Mouse (Mus musculus) myocyte (in vitro differentiated cells): ENCODE measurements at regions not wholly inside any gene's neighbourhood (a gene's known extent, or its start where the extent isn't known, plus 50 kb on each side); places are given as distances from the start of the nearest gene placed in this dataset.

Source experiments
- H3K27me3 ChIP-seq: one replicate; pipeline ENCODE4 v1.6.1; 2011; ENCODE audit not compliant: control insufficient read depth, insufficient read depth, insufficient read length
- H3K36me3 ChIP-seq: one replicate; pipeline ENCODE4 v1.6.1; 2011; ENCODE audit not compliant: control insufficient read depth, insufficient read depth
- H3K4me2 ChIP-seq: one replicate; pipeline ENCODE4 v1.6.1; 2011; ENCODE audit warnings: low read depth, control low read depth
- H3K4me3 ChIP-seq: one replicate; pipeline ENCODE4 v1.5.1; 2011; ENCODE audit warnings: mild to moderate bottlenecking, control low read depth, moderate library complexity
- H3K79me2 ChIP-seq: one replicate; pipeline ENCODE4 v1.6.1; 2011; ENCODE audit not compliant: control insufficient read depth, insufficient read depth
- H3ac ChIP-seq: one replicate; pipeline ENCODE4 v1.6.1; 2011; ENCODE audit not compliant: control insufficient read depth, insufficient read length
- CEBPB ChIP-seq: IDR thresholded peaks from 2 replicates; pipeline ENCODE4 v1.6.1; 2011; ENCODE audit warnings: mild to moderate bottlenecking, moderate library complexity; ENCODE audit not compliant: poor library complexity, insufficient read depth, severe bottlenecking
- E2F4 ChIP-seq: IDR thresholded peaks from one replicate; pipeline ENCODE4 v1.6.1; 2011; ENCODE audit warnings: mild to moderate bottlenecking, control low read depth, moderate library complexity; ENCODE audit not compliant: insufficient read depth
- MAX ChIP-seq: IDR thresholded peaks from one replicate; pipeline ENCODE4 v1.6.1; 2011; ENCODE audit warnings: low read depth, mild to moderate bottlenecking, control low read depth
- MYOD1 ChIP-seq, 3 experiments: IDR thresholded peaks; one replicate each; pipeline ENCODE4 v1.6.1; 2011; ENCODE audit warnings: control low read depth in 2 of 3, low read depth in 2 of 3, mild to moderate bottlenecking in 2 of 3, moderate library complexity in 1 of 3; ENCODE audit not compliant: insufficient read length in 2 of 3, control insufficient read depth in 1 of 3
- MYOG ChIP-seq, 3 experiments: IDR thresholded peaks; one replicate each; pipeline ENCODE4 v1.6.1; 2011; ENCODE audit warnings: control low read depth in 2 of 3, low read depth in 2 of 3, mild to moderate bottlenecking in 2 of 3; ENCODE audit not compliant: insufficient read length in 2 of 3, control insufficient read depth in 1 of 3, insufficient read depth in 1 of 3
- POLR2A ChIP-seq: IDR thresholded peaks from one replicate; pipeline ENCODE4 v1.6.1; 2011; ENCODE audit warnings: low read depth, mild to moderate bottlenecking, control low read depth, moderate library complexity; ENCODE audit not compliant: insufficient read length
- POLR2AphosphoS2 ChIP-seq: IDR thresholded peaks from one replicate; pipeline ENCODE4 v1.6.1; 2011; ENCODE audit warnings: low read depth, control low read depth; ENCODE audit not compliant: insufficient read length
- REST ChIP-seq: IDR thresholded peaks from one replicate; pipeline ENCODE4 v1.6.1; 2011; ENCODE audit warnings: mild to moderate bottlenecking, control low read depth, moderate library complexity; ENCODE audit not compliant: insufficient read depth, insufficient read length
- SRF ChIP-seq: IDR thresholded peaks from one replicate; pipeline ENCODE4 v1.6.1; 2011; ENCODE audit warnings: low read depth; ENCODE audit not compliant: control insufficient read depth, insufficient read length
- TCF12 ChIP-seq: IDR thresholded peaks from one replicate; pipeline ENCODE4 v1.6.1; 2011; ENCODE audit warnings: mild to moderate bottlenecking, control low read depth; ENCODE audit not compliant: poor library complexity, insufficient read depth, severe bottlenecking
- TCF3 ChIP-seq: IDR thresholded peaks from one replicate; pipeline ENCODE4 v1.6.1; 2011; ENCODE audit warnings: low read depth, control low read depth; ENCODE audit not compliant: insufficient read length
- USF1 ChIP-seq: IDR thresholded peaks from one replicate; pipeline ENCODE4 v1.6.1; 2011; ENCODE audit warnings: low read depth, mild to moderate bottlenecking, control low read depth, moderate library complexity

DNA sequence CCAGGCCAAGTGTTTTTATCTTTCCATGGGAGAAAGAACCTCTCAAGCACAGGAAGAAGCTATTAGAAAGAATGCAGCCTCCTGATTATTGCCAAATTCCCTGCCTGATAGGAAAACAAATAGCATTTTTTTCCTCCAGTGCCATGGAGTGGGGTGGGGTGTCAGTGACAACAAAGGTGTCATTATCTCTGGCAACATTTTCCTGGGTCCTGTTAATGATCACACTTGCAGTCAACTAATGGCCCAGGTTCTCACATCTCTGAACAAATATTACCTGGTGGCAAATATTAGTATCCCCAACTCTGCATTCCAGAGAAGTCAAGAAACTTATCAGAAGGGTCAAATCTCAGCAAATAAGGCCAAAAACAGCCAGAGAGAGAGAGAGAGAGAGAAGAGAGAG is 298.6 kb downstream of the Sox4 start:
- Histone ChIP-seq H3K4me2 (no peak overlapping the region), H3K27me3 (no peaks in the 10 kb centered on the region), H3ac (no peak overlapping the region), H3K79me2 (no peaks in the 10 kb centered on the region), H3K36me3 (no peaks in the 10 kb centered on the region), H3K4me3 (no peak overlapping the region)
- TF ChIP-seq MYOD1 (IDR thresholded peaks at IDR 0.05; ENCODE audit: control insufficient read depth in 1 of 3, insufficient read length in 2 of 3, low read depth in 2 of 3) (no peak), REST (no peak), SRF (no peak)

DNA sequence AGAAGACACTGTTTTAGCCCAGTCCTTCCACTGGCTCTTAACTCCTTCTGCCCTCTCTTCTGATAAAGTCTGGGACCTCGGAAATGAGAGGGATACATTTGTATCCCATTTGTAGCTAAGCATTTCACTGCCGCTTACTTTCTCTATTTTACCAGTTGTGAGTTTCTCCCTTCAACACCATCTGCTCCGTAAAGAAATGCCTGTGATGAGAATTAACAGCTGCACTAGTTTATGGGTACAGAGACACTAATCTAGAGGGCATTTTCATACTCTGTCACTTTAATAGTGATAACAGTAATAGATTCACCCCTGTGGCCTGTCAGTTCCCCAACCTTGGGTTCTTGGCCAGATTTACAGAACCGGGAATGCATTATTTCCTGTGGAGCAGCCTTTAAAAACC is 300.2 kb downstream of the Sox4 start:
- H3ac ChIP-seq = no peak overlapping the region
- H3K4me3 ChIP-seq = no peak overlapping the region
- peak overlapping the region; percentile 54 for H3K4me2 ChIP-seq
- H3K36me3 ChIP-seq = no peaks in the 10 kb centered on the region
- no peaks in the 10 kb centered on the region for H3K79me2 ChIP-seq
- TF ChIP-seq POLR2A = no peak
- no peak for TF ChIP-seq REST
- TF ChIP-seq MYOG (IDR thresholded peaks at IDR 0.05; ENCODE audit: control insufficient read depth in 1 of 3, insufficient read depth in 1 of 3, insufficient read length in 2 of 3, low read depth in 2 of 3) = no peak
- peak; percentile 58 to 75 (median 59) for TF ChIP-seq MYOD1 (IDR thresholded peaks at IDR 0.05; ENCODE audit: control insufficient read depth in 1 of 3, insufficient read length in 2 of 3, low read depth in 2 of 3)
- TF ChIP-seq MAX = no peak
- no peak for TF ChIP-seq CEBPB
- peak; percentile 17 for TF ChIP-seq TCF12
- H3K27me3 ChIP-seq = no peaks in the 10 kb centered on the region

DNA sequence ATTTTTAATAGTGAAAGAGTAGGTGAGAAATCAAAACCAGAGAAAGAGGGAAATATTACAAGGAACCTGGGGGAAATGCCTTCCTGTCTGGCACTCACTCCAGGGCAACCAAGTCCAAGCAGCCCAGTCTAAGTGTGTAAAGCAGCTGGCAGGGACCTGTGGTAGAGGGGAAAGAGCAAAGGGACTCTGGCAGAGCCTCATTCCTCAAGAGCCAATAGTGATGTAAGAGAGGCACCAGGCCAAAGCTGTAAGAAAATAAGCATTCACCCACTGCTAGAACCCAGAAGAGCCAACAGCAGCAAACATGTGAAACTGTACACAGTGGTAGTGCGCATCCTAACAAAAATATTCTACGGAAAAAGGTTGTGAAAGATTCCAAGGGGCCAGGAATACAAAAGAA is 301.7 kb downstream of the Sox4 start:
- H3K79me2 ChIP-seq = no peaks in the 10 kb centered on the region
- TF ChIP-seq TCF12 = no peak
- TF ChIP-seq POLR2A = no peak
- TF ChIP-seq MYOG (IDR thresholded peaks at IDR 0.05; ENCODE audit: control insufficient read depth in 1 of 3, insufficient read depth in 1 of 3, insufficient read length in 2 of 3, low read depth in 2 of 3) = no peak
- TF ChIP-seq CEBPB = no peak
- TF ChIP-seq POLR2AphosphoS2 = no peak
- no peak for TF ChIP-seq E2F4
- TF ChIP-seq USF1 = no peak
- TF ChIP-seq MAX = no peak
- TF ChIP-seq SRF = no peak
- TF ChIP-seq REST = no peak
- no peak for TF ChIP-seq TCF3
- TF ChIP-seq MYOD1 (IDR thresholded peaks at IDR 0.05; ENCODE audit: control insufficient read depth in 1 of 3, insufficient read length in 2 of 3, low read depth in 2 of 3) = no peak
- H3ac ChIP-seq = no peak overlapping the region
- H3K27me3 ChIP-seq = no peaks in the 10 kb centered on the region
- no peak overlapping the region for H3K4me2 ChIP-seq
- no peak overlapping the region for H3K4me3 ChIP-seq
- no peaks in the 10 kb centered on the region for H3K36me3 ChIP-seq

DNA sequence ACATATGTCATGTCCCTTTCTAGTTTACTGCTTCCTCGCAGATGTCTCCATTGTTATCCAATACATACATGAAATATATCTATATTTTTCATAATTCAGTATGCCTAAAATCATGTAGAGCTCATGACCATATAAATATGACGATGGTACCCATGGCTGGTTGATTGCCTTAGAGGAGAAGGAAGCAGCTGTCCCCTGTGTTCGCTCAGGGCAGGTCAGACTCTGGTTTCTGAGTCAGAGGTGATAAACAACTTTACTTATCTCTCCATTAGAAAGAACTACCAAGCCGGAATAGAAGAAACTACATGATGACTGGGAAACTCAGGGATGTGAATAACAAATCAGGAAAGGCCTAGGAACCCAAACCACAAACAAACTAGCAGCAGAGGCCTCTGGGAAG is 307.6 kb downstream of the Sox4 start:
- TF ChIP-seq MYOG (IDR thresholded peaks at IDR 0.05; ENCODE audit: control insufficient read depth in 1 of 3, insufficient read depth in 1 of 3, insufficient read length in 2 of 3, low read depth in 2 of 3) (no peak), MYOD1 (IDR thresholded peaks at IDR 0.05; ENCODE audit: control insufficient read depth in 1 of 3, insufficient read length in 2 of 3, low read depth in 2 of 3) (peak in 1 of 3 experiments; percentile 52)
- Histone ChIP-seq H3K4me3 (no peak overlapping the region), H3K36me3 (no peaks in the 10 kb centered on the region)

DNA sequence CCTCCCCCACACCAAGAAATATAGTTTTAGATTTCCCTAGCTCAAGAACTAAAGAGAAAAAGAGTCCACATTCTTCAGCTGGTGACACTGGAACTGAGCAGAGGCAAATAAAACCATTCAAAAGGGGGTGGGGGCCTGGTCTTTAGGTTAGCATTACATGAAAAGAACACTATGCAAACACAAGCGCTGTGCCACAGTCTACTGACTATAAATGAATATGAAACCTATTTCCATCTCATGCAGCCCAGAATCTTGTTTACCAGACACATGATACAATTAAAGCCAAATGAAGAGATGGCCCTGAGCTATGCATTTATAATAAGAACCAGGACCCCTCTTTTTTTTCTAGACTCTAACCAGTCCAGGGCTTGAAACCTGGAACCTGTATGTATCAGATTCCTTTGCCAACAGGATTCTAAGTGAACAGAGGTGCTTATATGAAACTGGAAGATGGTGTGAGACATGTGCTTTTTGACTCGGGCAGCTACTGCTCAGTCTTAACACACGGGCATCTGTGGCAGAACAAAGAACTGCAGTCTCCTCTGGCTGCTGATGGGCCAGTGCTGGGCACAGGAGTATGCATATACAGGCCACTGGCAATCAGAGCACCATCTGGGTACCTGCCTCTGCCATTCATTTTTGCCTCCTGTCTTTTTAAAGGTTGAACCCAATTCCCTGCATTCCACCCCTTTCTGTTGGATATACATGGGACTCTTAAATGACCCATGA is 308.5 kb downstream of the Sox4 start:
- Histone ChIP-seq H3K4me3 (no peak overlapping the region), H3K79me2 (no peaks in the 10 kb centered on the region), H3K4me2 (no peak overlapping the region), H3ac (no peak overlapping the region), H3K27me3 (no peaks in the 10 kb centered on the region), H3K36me3 (no peaks in the 10 kb centered on the region)
- TF ChIP-seq REST (no peak), POLR2AphosphoS2 (no peak), USF1 (no peak), POLR2A (no peak), TCF3 (no peak), CEBPB (no peak), MYOG (IDR thresholded peaks at IDR 0.05; ENCODE audit: control insufficient read depth in 1 of 3, insufficient read depth in 1 of 3, insufficient read length in 2 of 3, low read depth in 2 of 3) (no peak), MAX (no peak), TCF12 (no peak), MYOD1 (IDR thresholded peaks at IDR 0.05; ENCODE audit: control insufficient read depth in 1 of 3, insufficient read length in 2 of 3, low read depth in 2 of 3) (no peak), E2F4 (no peak), SRF (no peak)

More for the DNA sequence above, 307.6 kb downstream of the Sox4 start:
- Histone ChIP-seq H3ac (no peak overlapping the region), H3K27me3 (no peaks in the 10 kb centered on the region), H3K79me2 (no peaks in the 10 kb centered on the region), H3K4me2 (no peak overlapping the region)
